Mouse (Mus musculus) heart, postnatal 0 days (tissue): Measurements from ENCODE around the gene Fmnl2. TPM values are rescaled to one million over a fixed set of nuclear protein-coding genes. Genes with fewer than 3 reads are reported as not detected.

Source experiments
- ATAC-seq: fragments of 200-750 bp; cut with Nextera tagmentation; 2 replicates; pipeline ENCODE4 v1.8.0; 2017; ENCODE audit warnings: low read depth, moderate number of reproducible peaks, moderate library complexity; ENCODE audit not compliant: insufficient read depth
- DNase-seq: peaks from one replicate; pipeline ENCODE4 v3.0.0-alpha.2; 2016; ENCODE audit warnings: low spot score
- H3K27ac ChIP-seq: fragments of 300-500 bp; sonication (generic); 2 replicates; pipeline ENCODE4 v1.5.1; 2014; ENCODE audit warnings: low read depth, mild to moderate bottlenecking
- H3K27me3 ChIP-seq: fragments of 300-500 bp; sonication (generic); 2 replicates; pipeline ENCODE4 v1.6.1; 2014; ENCODE audit warnings: low read length, mixed read lengths; ENCODE audit not compliant: control insufficient read depth, insufficient read depth
- H3K36me3 ChIP-seq: fragments of 300-500 bp; sonication (generic); replicated peaks from 2 replicates; pipeline ENCODE4 v1.6.1; 2014; ENCODE audit warnings: low read length, mixed read lengths; ENCODE audit not compliant: control insufficient read depth, insufficient read depth
- H3K4me1 ChIP-seq: fragments of 300-500 bp; sonication (generic); 2 replicates; pipeline ENCODE4 v1.6.1; 2014; ENCODE audit warnings: antibody characterized with exemption; ENCODE audit not compliant: control insufficient read depth, insufficient read depth
- H3K4me2 ChIP-seq: fragments of 300-500 bp; sonication (generic); 2 replicates; pipeline ENCODE4 v1.6.1; 2014; ENCODE audit warnings: low read depth, mild to moderate bottlenecking, low read length, moderate library complexity
- H3K4me3 ChIP-seq: fragments of 300-500 bp; sonication (generic); 2 replicates; pipeline ENCODE4 v1.5.1; 2014; ENCODE audit warnings: low read depth, low read length
- H3K9ac ChIP-seq: fragments of 300-500 bp; sonication (generic); replicated peaks from 2 replicates; pipeline ENCODE4 v1.6.1; 2014; ENCODE audit warnings: low read depth, low read length, mixed read lengths
- H3K9me3 ChIP-seq: fragments of 300-500 bp; sonication (generic); replicated peaks from 2 replicates; pipeline ENCODE4 v1.6.1; 2016; ENCODE audit warnings: low read length; ENCODE audit not compliant: control insufficient read depth
- CTCF ChIP-seq: IDR thresholded peaks from 2 replicates; pipeline ENCODE4 v1.5.1; 2016; ENCODE audit warnings: antibody characterized with exemption, control low read depth, low read depth
- EP300 ChIP-seq: IDR thresholded peaks from 2 replicates; pipeline ENCODE4 v1.6.1; 2016; ENCODE audit warnings: antibody characterized with exemption, low read depth
- WGBS: fragments of 180-500 bp; shearing (Covaris S2); extraction: QIAGEN DNeasy Blood & Tissue Kit; methylation state at CpG from one replicate; pipeline ENCODE4 v1.1.7; 2014; 5-methylcytosine and 5-hydroxymethylcytosine counted together
- polyA plus RNA-seq: library from polyadenylated mRNA; unstranded; fragments of >200 nt; fragmentation: Nextera tagmentation; extraction: Ambion mirVana; gene quantifications from 2 replicates; pipeline ENCODE4 v1.2.1, GENCODE M21; 2015
- total RNA-seq: library from RNA; depleted of rRNA; stranded (reverse); fragments of >200 nt; gene quantifications from 2 replicates; pipeline ENCODE4 v1.2.3, GENCODE M21; 2014; ENCODE audit warnings: low replicate concordance

The Fmnl2 gene
- total and polyA plus RNA-seq, 2 experiments from 2014 or later = 0.77 to 1.6 TPM

- no peak overlapping the region for H3K4me2 ChIP-seq
- ATAC-seq (no peak), DNase-seq (no peak)
- no peaks in the 10 kb centered on the region for H3K36me3 ChIP-seq
- peaks cover 6% of the 10 kb centered on the region; the same call in 1 of the 2 replicates for H3K4me1 ChIP-seq
- 87% methylated on average over 6 of the region's 6 CpGs for WGBS
- H3K27ac ChIP-seq = no peak overlapping the region
- H3K9me3 ChIP-seq = no peaks in the 10 kb centered on the region
- H3K9ac ChIP-seq = no peak overlapping the region
- H3K27me3 ChIP-seq = no peaks in the 10 kb centered on the region
- no peak overlapping the region for H3K4me3 ChIP-seq
- TF ChIP-seq EP300 (no peak), CTCF (no peak)
Measured at GRCm38 (mm10) chr2:52987035-52987434, 129.4 kb downstream of the Fmnl2 start.

DNA sequence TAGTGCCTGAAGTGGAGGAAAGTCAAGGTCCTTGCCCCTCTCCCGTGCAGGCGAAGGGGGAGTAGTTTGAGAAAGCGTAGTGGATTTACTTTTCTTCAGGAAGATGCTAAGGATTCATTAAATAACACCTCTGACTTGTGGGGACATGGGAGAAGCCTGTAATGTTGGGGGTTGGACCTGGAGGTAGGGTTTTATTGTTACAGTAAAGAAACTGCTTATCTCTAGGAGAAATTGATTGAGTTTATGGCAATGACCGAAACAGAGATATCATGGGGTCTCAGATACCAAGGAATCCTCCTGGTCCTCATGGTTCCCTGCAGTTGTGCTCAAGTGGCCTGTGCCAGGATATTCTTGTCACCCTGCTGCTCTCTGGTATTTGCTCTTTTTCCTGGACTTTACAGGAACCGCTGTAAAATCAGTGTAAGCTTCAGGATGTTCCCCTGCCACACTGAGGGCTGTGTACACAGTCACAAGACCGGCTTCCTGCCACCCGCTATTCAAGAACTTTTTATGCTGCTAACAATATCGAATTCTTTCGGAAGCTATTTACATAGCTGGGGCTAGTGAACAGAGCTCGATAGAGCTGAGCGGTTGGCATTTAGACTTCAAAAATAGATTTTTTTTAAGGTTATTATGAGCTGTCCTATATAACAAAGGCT, 130.1 kb downstream of the Fmnl2 start:
- Histone ChIP-seq H3K4me2 (no peak overlapping the region), H3K36me3 (no peaks in the 10 kb centered on the region), H3K27ac (no peak overlapping the region), H3K9ac (no peak overlapping the region), H3K4me3 (no peak overlapping the region), H3K9me3 (no peaks in the 10 kb centered on the region), H3K4me1 (peaks cover 6% of the 10 kb centered on the region; the same call in 1 of the 2 replicates), H3K27me3 (no peaks in the 10 kb centered on the region)
- ATAC-seq (no peak), DNase-seq (no peak)
- no peak for TF ChIP-seq EP300
- 59% methylated on average over 11 of the region's 11 CpGs for WGBS

DNA sequence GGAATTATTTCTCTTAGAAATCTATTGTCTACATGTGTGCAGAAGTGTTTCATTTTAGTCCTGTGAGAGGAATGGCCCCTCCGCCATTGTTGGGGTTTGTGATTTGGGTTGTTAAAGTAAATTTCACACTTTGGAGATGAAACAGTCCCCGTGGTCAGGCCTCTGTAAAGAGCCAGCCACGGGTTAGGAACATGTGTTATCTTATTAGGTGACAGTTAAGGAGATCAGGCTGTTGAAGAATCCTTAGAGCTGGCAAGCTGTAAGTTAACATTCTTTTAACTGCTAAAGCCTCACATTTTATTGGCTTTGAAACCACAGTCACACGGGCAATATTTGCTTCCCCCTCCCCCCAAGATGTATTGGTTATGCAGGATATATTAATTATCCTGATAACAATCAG, 131.7 kb downstream of the Fmnl2 start:
- Histone ChIP-seq H3K27me3 (no peaks in the 10 kb centered on the region), H3K9me3 (no peaks in the 10 kb centered on the region), H3K36me3 (no peaks in the 10 kb centered on the region), H3K27ac (no peak overlapping the region), H3K4me3 (no peak overlapping the region), H3K4me1 (peaks cover 6% of the 10 kb centered on the region; the same call in 1 of the 2 replicates), H3K4me2 (no peak overlapping the region), H3K9ac (no peak overlapping the region)
- DNase-seq = no peak
- 59% methylated on average over 4 of the region's 4 CpGs for WGBS
- no peak for ATAC-seq
- TF ChIP-seq CTCF (no peak), EP300 (no peak)

- Histone ChIP-seq H3K27ac (peak overlapping the region; percentile 72), H3K36me3 (no peaks in the 10 kb centered on the region), H3K9ac (no peak overlapping the region), H3K4me2 (peak overlapping the region; percentile 24; the same call in 1 of the 2 replicates), H3K4me1 (no peaks in the 10 kb centered on the region; the same call in 1 of the 2 replicates), H3K27me3 (no peaks in the 10 kb centered on the region), H3K9me3 (no peaks in the 10 kb centered on the region), H3K4me3 (no peak overlapping the region)
- DNase-seq = peak; percentile 16
- ATAC-seq = peak; percentile 36; the same call in 1 of the 2 replicates
- TF ChIP-seq EP300 (no peak), CTCF (no peak)
- 53% methylated on average over 9 of the region's 9 CpGs for WGBS
Measured at GRCm38 (mm10) chr2:52990874-52991687, 133.4 kb downstream of the Fmnl2 start.

- no peaks in the 10 kb centered on the region for H3K9me3 ChIP-seq
- H3K4me1 ChIP-seq = no peaks in the 10 kb centered on the region; the same call in 1 of the 2 replicates
- H3K9ac ChIP-seq = no peak overlapping the region
- WGBS = 53% methylated on average over 5 of the region's 5 CpGs
- 0 out of 2 replicates have a peak overlapping the region, but pooled peaks have one; percentile 24 for H3K4me2 ChIP-seq
- H3K4me3 ChIP-seq = no peak overlapping the region
- H3K27me3 ChIP-seq = no peaks in the 10 kb centered on the region
- DNase-seq (peak; percentile 10), ATAC-seq (no peak)
- TF ChIP-seq EP300 = no peak
- TF ChIP-seq CTCF = no peak
- H3K27ac ChIP-seq = peak overlapping the region; percentile 72
- no peaks in the 10 kb centered on the region for H3K36me3 ChIP-seq
Measured at GRCm38 (mm10) chr2:52991688-52992194, 134.1 kb downstream of the Fmnl2 start.
